Mouse (Mus musculus) lung, embryonic 14.5 days (tissue): ENCODE measurements at regions not wholly inside any gene's neighbourhood (a gene's known extent, or its start where the extent isn't known, plus 50 kb on each side); places are given as distances from the start of the nearest gene placed in this dataset.

Experiments
- ATAC-seq: fragments of 200-750 bp; cut with Nextera tagmentation; 2 replicates; pipeline ENCODE4 v1.8.0; 2017; ENCODE audit warnings: mild to moderate bottlenecking, moderate TSS enrichment, moderate library complexity; ENCODE audit not compliant: insufficient read depth
- DNase-seq: peaks from one replicate; pipeline ENCODE4 v3.0.0-alpha.2; 2015
- H3K27ac ChIP-seq: fragments of 300-500 bp; sonication (generic); 2 replicates; pipeline ENCODE4 v1.5.1; 2014; ENCODE audit warnings: low read depth, mild to moderate bottlenecking, moderate library complexity
- H3K27me3 ChIP-seq: fragments of 300-500 bp; sonication (generic); 2 replicates; pipeline ENCODE4 v1.6.1; 2014; ENCODE audit warnings: low read length, control low read depth; ENCODE audit not compliant: insufficient read depth
- H3K36me3 ChIP-seq: fragments of 300-500 bp; sonication (generic); 2 replicates; pipeline ENCODE4 v1.6.1; 2014; ENCODE audit warnings: control low read depth; ENCODE audit not compliant: insufficient read depth
- H3K4me1 ChIP-seq: fragments of 300-500 bp; sonication (generic); 2 replicates; pipeline ENCODE4 v1.6.1; 2014; ENCODE audit warnings: antibody characterized with exemption, control low read depth; ENCODE audit not compliant: insufficient read depth
- H3K4me2 ChIP-seq: fragments of 300-500 bp; sonication (generic); 2 replicates; pipeline ENCODE4 v1.6.1; 2014; ENCODE audit warnings: mild to moderate bottlenecking
- H3K4me3 ChIP-seq: fragments of 300-500 bp; sonication (generic); 2 replicates; pipeline ENCODE4 v1.5.1; 2014; ENCODE audit warnings: low read depth, low read length
- H3K9ac ChIP-seq: fragments of 300-500 bp; sonication (generic); 2 replicates; pipeline ENCODE4 v1.6.1; 2014
- H3K9me3 ChIP-seq: fragments of 300-500 bp; sonication (generic); 2 replicates; pipeline ENCODE4 v1.6.1; 2016; ENCODE audit warnings: low read depth, low read length, control low read depth
- CTCF ChIP-seq: IDR thresholded peaks from 2 replicates; pipeline ENCODE4 v1.5.1; 2016; ENCODE audit warnings: antibody characterized with exemption, low read depth
- WGBS: fragments of 180-500 bp; shearing (Covaris S2); extraction: QIAGEN DNeasy Blood & Tissue Kit; methylation state at CpG from one replicate; pipeline ENCODE4 v1.1.7; 2014; 5-methylcytosine and 5-hydroxymethylcytosine counted together

- Histone ChIP-seq H3K27me3 (no peaks in the 10 kb centered on the region), H3K9ac (no peak overlapping the region), H3K4me1 (no peaks in the 10 kb centered on the region), H3K9me3 (no peaks in the 10 kb centered on the region), H3K27ac (no peak overlapping the region), H3K36me3 (no peaks in the 10 kb centered on the region), H3K4me2 (no peak overlapping the region), H3K4me3 (no peak overlapping the region)
- no peak for TF ChIP-seq CTCF
- DNase-seq (no peak), ATAC-seq (no peak)
- 71% methylated on average over 1 of the region's 1 CpGs for WGBS
Measured at GRCm38 (mm10) chr14:62037514-62037913, 254.9 kb upstream of the Rnaseh2b start.

- no peak for DNase-seq
- no peak overlapping the region for H3K27ac ChIP-seq
- TF ChIP-seq CTCF: no peak
- no peaks in the 10 kb centered on the region for H3K36me3 ChIP-seq
- 87% methylated on average over 5 of the region's 5 CpGs for WGBS
- no peaks in the 10 kb centered on the region for H3K4me1 ChIP-seq
- no peak overlapping the region for H3K4me3 ChIP-seq
- no peak overlapping the region for H3K9ac ChIP-seq
- no peak overlapping the region for H3K4me2 ChIP-seq
- no peaks in the 10 kb centered on the region for H3K27me3 ChIP-seq
- H3K9me3 ChIP-seq: no peaks in the 10 kb centered on the region
- no peak for ATAC-seq
Measured at GRCm38 (mm10) chr14:62037917-62038316, 254.5 kb upstream of the Rnaseh2b start.

GRCm38 (mm10) chr14:62042305-62043116 is 249.9 kb upstream of the Rnaseh2b start:
- Histone ChIP-seq H3K36me3 (no peaks in the 10 kb centered on the region), H3K27ac (no peak overlapping the region), H3K9me3 (no peaks in the 10 kb centered on the region), H3K4me3 (no peak overlapping the region), H3K4me1 (no peaks in the 10 kb centered on the region), H3K9ac (no peak overlapping the region), H3K4me2 (no peak overlapping the region), H3K27me3 (no peaks in the 10 kb centered on the region)
- WGBS: 63% methylated on average over 11 of the region's 11 CpGs
- TF ChIP-seq CTCF: peak; percentile 79
- DNase-seq (peak; percentile 88), ATAC-seq (no peak)

GRCm38 (mm10) chr14:62043117-62043422 is 249.3 kb upstream of the Rnaseh2b start:
- H3K4me1 ChIP-seq: no peaks in the 10 kb centered on the region
- no peak for TF ChIP-seq CTCF
- WGBS: 92% methylated on average over 4 of the region's 4 CpGs
- H3K27me3 ChIP-seq: no peaks in the 10 kb centered on the region
- no peaks in the 10 kb centered on the region for H3K9me3 ChIP-seq
- ATAC-seq (no peak), DNase-seq (no peak)
- H3K4me3 ChIP-seq: no peak overlapping the region
- no peaks in the 10 kb centered on the region for H3K36me3 ChIP-seq
- H3K4me2 ChIP-seq: no peak overlapping the region
- H3K27ac ChIP-seq: no peak overlapping the region
- H3K9ac ChIP-seq: no peak overlapping the region

- H3K36me3 ChIP-seq: no peaks in the 10 kb centered on the region
- no peak for ATAC-seq
- no peak for DNase-seq
- no peak overlapping the region for H3K4me3 ChIP-seq
- no peaks in the 10 kb centered on the region for H3K9me3 ChIP-seq
- H3K4me2 ChIP-seq: no peak overlapping the region
- WGBS: 86% methylated on average over 6 of the region's 6 CpGs
- H3K27me3 ChIP-seq: no peaks in the 10 kb centered on the region
- H3K4me1 ChIP-seq: no peaks in the 10 kb centered on the region
- H3K9ac ChIP-seq: no peak overlapping the region
- no peak overlapping the region for H3K27ac ChIP-seq
- TF ChIP-seq CTCF: no peak
Measured at GRCm38 (mm10) chr14:62050941-62051340, 241.4 kb upstream of the Rnaseh2b start.

GRCm38 (mm10) chr14:62051923-62052322 is 240.5 kb upstream of the Rnaseh2b start:
- ATAC-seq: no peak
- Histone ChIP-seq H3K4me3 (no peak overlapping the region), H3K4me1 (no peaks in the 10 kb centered on the region), H3K4me2 (no peak overlapping the region), H3K9ac (no peak overlapping the region), H3K36me3 (no peaks in the 10 kb centered on the region), H3K9me3 (no peaks in the 10 kb centered on the region), H3K27ac (no peak overlapping the region), H3K27me3 (no peaks in the 10 kb centered on the region)
- no peak for TF ChIP-seq CTCF
- 22% methylated on average over 1 of the region's 1 CpGs for WGBS
- no peak for DNase-seq

GRCm38 (mm10) chr14:62053004-62053403 is 239.4 kb upstream of the Rnaseh2b start:
- Histone ChIP-seq H3K9me3 (no peaks in the 10 kb centered on the region), H3K4me2 (no peak overlapping the region), H3K4me1 (no peaks in the 10 kb centered on the region; the same call in 1 of the 2 replicates), H3K9ac (no peak overlapping the region), H3K4me3 (no peak overlapping the region), H3K27ac (no peak overlapping the region), H3K27me3 (no peaks in the 10 kb centered on the region), H3K36me3 (no peaks in the 10 kb centered on the region)
- ATAC-seq (no peak), DNase-seq (no peak)
- TF ChIP-seq CTCF: no peak
- WGBS: 62% methylated on average over 6 of the region's 6 CpGs

GRCm38 (mm10) chr14:62057096-62057495 is 235.3 kb upstream of the Rnaseh2b start:
- peaks cover 2% of the 10 kb centered on the region; the same call in 1 of the 2 replicates for H3K4me1 ChIP-seq
- no peak overlapping the region for H3K9ac ChIP-seq
- DNase-seq (peak; percentile 85), ATAC-seq (peak; percentile 74)
- WGBS: 53% methylated on average over 4 of the region's 4 CpGs
- no peak overlapping the region for H3K4me3 ChIP-seq
- H3K9me3 ChIP-seq: no peaks in the 10 kb centered on the region
- H3K27ac ChIP-seq: peak overlapping the region; percentile 52; the same call in 1 of the 2 replicates
- no peak for TF ChIP-seq CTCF
- H3K36me3 ChIP-seq: no peaks in the 10 kb centered on the region
- no peaks in the 10 kb centered on the region for H3K27me3 ChIP-seq
- no peak overlapping the region for H3K4me2 ChIP-seq
